Mouse (Mus musculus): Measurements from ENCODE around the gene Nkain4.

DNA sequence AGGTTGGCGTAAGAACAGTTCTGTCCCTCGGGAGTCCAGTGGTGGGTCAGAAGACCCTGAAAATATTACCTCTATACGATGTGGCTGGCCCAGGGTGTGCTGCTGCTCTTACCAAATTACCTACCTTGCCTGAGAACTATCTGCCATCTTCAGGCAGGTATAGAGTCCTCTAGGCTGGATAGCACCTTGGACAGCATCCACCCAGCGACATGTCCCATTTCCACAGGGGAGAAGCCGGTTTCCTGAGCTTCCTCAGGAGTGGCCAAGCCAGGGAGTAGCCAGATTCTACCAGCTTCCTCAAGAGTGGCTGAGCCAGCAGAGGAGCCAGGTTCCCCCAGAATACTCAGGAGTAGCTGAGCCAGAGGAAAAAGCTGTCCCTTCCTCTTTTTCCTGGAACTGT is 69.2 kb downstream of the Nkain4 start:
- no peak for TF ChIP-seq CTCF (IDR thresholded peaks at IDR 0.05; ENCODE audit: low read depth, low read length)
- TF ChIP-seq POLR2A (IDR thresholded peaks at IDR 0.05; ENCODE audit: borderline replicate concordance, low read depth, low read length), result no peak

Measured in bone marrow macrophage, adult 2 months (primary cell).